Mouse (Mus musculus): Measurements from ENCODE around the gene Pus3. TPM values are rescaled to one million over a fixed set of nuclear protein-coding genes. Genes with fewer than 3 reads are reported as not detected.

Gene Pus3
- polyA plus RNA-seq, 1 experiment = 12.7 TPM

GRCm38 (mm10) chr9:35523941-35524411, 34.4 kb upstream of the Pus3 start:
- no peaks in the 10 kb centered on the region for H3K4me1 ChIP-seq (ENCODE audit: control insufficient read depth, insufficient read depth, low read length)
- TF ChIP-seq POLR2A (IDR thresholded peaks at IDR 0.05; ENCODE audit: low read depth, low read length) = no peak
- peak; percentile 93 for TF ChIP-seq CTCF (IDR thresholded peaks at IDR 0.05; ENCODE audit: borderline replicate concordance, insufficient read depth, low read length)
- no peak overlapping the region for H3K4me3 ChIP-seq (ENCODE audit: insufficient read depth, low read length)
- H3K27ac ChIP-seq (ENCODE audit: insufficient read depth, low read length) = peak overlapping the region; percentile 16; the same call in 1 of the 2 replicates

DNA sequence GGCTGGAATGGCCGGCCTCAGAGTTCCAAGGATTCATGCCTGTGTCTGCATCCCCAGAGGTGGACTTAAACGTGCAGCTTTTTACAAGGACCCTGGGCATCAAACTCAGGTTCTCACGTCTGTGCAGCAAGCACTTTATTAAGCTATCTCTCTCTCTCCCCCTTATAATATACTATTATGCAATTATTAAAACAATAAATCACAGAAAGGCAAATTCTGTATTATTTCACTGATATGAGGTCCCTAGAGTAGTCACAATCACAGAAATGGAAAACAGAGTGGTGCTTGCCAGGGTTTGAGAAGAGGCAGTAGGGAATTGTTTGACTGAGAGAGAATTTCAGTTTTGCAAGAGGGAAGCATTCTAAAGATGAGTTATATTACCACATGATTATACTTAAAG, 29.3 kb upstream of the Pus3 start:
- Histone ChIP-seq H3K27ac (ENCODE audit: insufficient read depth, low read length) (no peak overlapping the region; the same call in 1 of the 2 replicates), H3K4me3 (ENCODE audit: insufficient read depth, low read length) (no peak overlapping the region), H3K4me1 (ENCODE audit: control insufficient read depth, insufficient read depth, low read length) (no peaks in the 10 kb centered on the region)
- TF ChIP-seq CTCF (IDR thresholded peaks at IDR 0.05; ENCODE audit: borderline replicate concordance, insufficient read depth, low read length) (no peak), POLR2A (IDR thresholded peaks at IDR 0.05; ENCODE audit: low read depth, low read length) (no peak)

GRCm38 (mm10) chr9:35529796-35530195, 28.6 kb upstream of the Pus3 start:
- no peak for TF ChIP-seq CTCF (IDR thresholded peaks at IDR 0.05; ENCODE audit: borderline replicate concordance, insufficient read depth, low read length)
- no peak for TF ChIP-seq POLR2A (IDR thresholded peaks at IDR 0.05; ENCODE audit: low read depth, low read length)

GRCm38 (mm10) chr9:35533266-35533665, 25.1 kb upstream of the Pus3 start:
- H3K4me1 ChIP-seq (ENCODE audit: control insufficient read depth, insufficient read depth, low read length) = no peaks in the 10 kb centered on the region; the same call in 1 of the 2 replicates
- no peak overlapping the region for H3K4me3 ChIP-seq (ENCODE audit: insufficient read depth, low read length)
- TF ChIP-seq CTCF (IDR thresholded peaks at IDR 0.05; ENCODE audit: borderline replicate concordance, insufficient read depth, low read length) (no peak), POLR2A (IDR thresholded peaks at IDR 0.05; ENCODE audit: low read depth, low read length) (no peak)
- H3K27ac ChIP-seq (ENCODE audit: insufficient read depth, low read length) = no peak overlapping the region

More at GRCm38 (mm10) chr9:35529796-35530195, 28.6 kb upstream of the Pus3 start:
- Histone ChIP-seq H3K4me3 (ENCODE audit: insufficient read depth, low read length) (no peak overlapping the region), H3K4me1 (ENCODE audit: control insufficient read depth, insufficient read depth, low read length) (no peaks in the 10 kb centered on the region; the same call in 1 of the 2 replicates), H3K27ac (ENCODE audit: insufficient read depth, low read length) (no peak overlapping the region; the same call in 1 of the 2 replicates)

DNA sequence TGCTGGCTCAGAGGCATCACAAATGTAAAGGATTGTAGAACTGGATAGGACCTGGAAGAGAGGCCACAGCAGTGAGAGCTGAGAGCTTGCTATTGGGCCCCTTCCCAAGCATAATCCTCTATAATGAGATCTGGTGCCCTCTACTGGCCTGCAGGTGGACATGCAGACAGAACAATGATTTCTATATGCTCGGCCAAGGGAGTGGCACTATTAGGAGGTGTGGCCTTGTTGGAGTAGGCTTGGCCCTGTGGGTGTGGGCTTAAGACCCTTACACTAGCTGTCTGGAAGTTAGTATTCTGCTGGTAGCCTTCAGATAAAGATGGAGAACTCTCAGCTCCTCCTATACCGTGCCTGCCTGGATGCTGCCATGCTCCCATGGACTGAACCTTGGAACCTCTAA, 23.3 kb upstream of the Pus3 start:
- TF ChIP-seq CTCF (IDR thresholded peaks at IDR 0.05; ENCODE audit: borderline replicate concordance, insufficient read depth, low read length) = peak; percentile 28; the same call in 1 of the 2 replicates
- TF ChIP-seq POLR2A (IDR thresholded peaks at IDR 0.05; ENCODE audit: low read depth, low read length) = no peak
- H3K4me3 ChIP-seq (ENCODE audit: insufficient read depth, low read length) = no peak overlapping the region
- no peak overlapping the region for H3K27ac ChIP-seq (ENCODE audit: insufficient read depth, low read length)
- no peaks in the 10 kb centered on the region; the same call in 1 of the 2 replicates for H3K4me1 ChIP-seq (ENCODE audit: control insufficient read depth, insufficient read depth, low read length)

DNA sequence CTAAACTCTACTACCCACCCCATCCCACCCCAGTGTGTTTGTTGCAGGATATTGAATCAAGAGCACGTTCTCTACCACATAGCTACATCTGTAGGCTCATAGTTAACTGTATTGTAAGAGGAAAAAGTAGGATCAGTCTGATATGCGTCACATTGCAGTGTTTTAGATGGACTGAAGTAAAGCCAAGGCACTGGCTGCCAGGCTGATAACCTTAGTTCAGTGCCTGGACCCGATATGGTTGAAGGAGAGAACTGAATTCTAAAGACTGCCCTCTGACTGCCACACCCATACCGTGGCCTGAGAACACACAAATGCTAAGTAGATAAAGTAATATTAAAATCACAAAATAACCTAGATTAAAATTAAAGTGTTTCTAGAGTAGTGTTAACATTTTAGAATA, 22.5 kb upstream of the Pus3 start:
- H3K4me3 ChIP-seq (ENCODE audit: insufficient read depth, low read length) = no peak overlapping the region
- no peaks in the 10 kb centered on the region; the same call in 1 of the 2 replicates for H3K4me1 ChIP-seq (ENCODE audit: control insufficient read depth, insufficient read depth, low read length)
- TF ChIP-seq CTCF (IDR thresholded peaks at IDR 0.05; ENCODE audit: borderline replicate concordance, insufficient read depth, low read length) (no peak), POLR2A (IDR thresholded peaks at IDR 0.05; ENCODE audit: low read depth, low read length) (no peak)
- no peak overlapping the region for H3K27ac ChIP-seq (ENCODE audit: insufficient read depth, low read length)

GRCm38 (mm10) chr9:35539001-35539750, 19.2 kb upstream of the Pus3 start:
- no peak overlapping the region for H3K27ac ChIP-seq (ENCODE audit: insufficient read depth, low read length)
- no peak overlapping the region for H3K4me3 ChIP-seq (ENCODE audit: insufficient read depth, low read length)
- no peaks in the 10 kb centered on the region; the same call in 1 of the 2 replicates for H3K4me1 ChIP-seq (ENCODE audit: control insufficient read depth, insufficient read depth, low read length)
- TF ChIP-seq CTCF (IDR thresholded peaks at IDR 0.05; ENCODE audit: borderline replicate concordance, insufficient read depth, low read length) = no peak
- TF ChIP-seq POLR2A (IDR thresholded peaks at IDR 0.05; ENCODE audit: low read depth, low read length) = no peak

DNA sequence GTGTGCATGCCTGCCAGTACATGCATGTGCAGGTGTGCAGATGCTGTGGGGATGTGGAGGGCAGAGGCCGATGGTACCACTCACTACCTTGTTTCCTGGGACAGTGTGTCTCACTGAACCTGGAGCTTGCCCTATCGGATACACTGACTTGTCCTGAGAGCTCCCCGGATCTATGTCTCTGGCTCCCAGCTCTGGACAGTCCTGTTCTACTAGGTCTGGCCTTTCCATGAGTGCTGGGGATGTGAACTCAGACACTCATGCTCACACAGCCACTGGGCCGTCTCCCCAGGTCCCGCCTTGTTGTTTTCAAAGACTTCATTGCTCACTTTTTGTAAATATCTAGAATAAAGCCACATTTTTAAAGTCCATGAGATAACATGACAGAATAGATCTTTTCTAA, 17.4 kb upstream of the Pus3 start:
- Histone ChIP-seq H3K4me1 (ENCODE audit: control insufficient read depth, insufficient read depth, low read length) (no peaks in the 10 kb centered on the region), H3K4me3 (ENCODE audit: insufficient read depth, low read length) (no peak overlapping the region), H3K27ac (ENCODE audit: insufficient read depth, low read length) (no peak overlapping the region)
- TF ChIP-seq CTCF (IDR thresholded peaks at IDR 0.05; ENCODE audit: borderline replicate concordance, insufficient read depth, low read length) (no peak), POLR2A (IDR thresholded peaks at IDR 0.05; ENCODE audit: low read depth, low read length) (no peak)

GRCm38 (mm10) chr9:35541488-35541887, 16.9 kb upstream of the Pus3 start:
- H3K4me1 ChIP-seq (ENCODE audit: control insufficient read depth, insufficient read depth, low read length) = no peaks in the 10 kb centered on the region
- no peak overlapping the region for H3K27ac ChIP-seq (ENCODE audit: insufficient read depth, low read length)

GRCm38 (mm10) chr9:35541941-35542340, 16.5 kb upstream of the Pus3 start:
- H3K4me3 ChIP-seq (ENCODE audit: insufficient read depth, low read length) = no peak overlapping the region
- no peaks in the 10 kb centered on the region for H3K4me1 ChIP-seq (ENCODE audit: control insufficient read depth, insufficient read depth, low read length)
- H3K27ac ChIP-seq (ENCODE audit: insufficient read depth, low read length) = no peak overlapping the region
- TF ChIP-seq CTCF (IDR thresholded peaks at IDR 0.05; ENCODE audit: borderline replicate concordance, insufficient read depth, low read length) (no peak), POLR2A (IDR thresholded peaks at IDR 0.05; ENCODE audit: low read depth, low read length) (no peak)

More at GRCm38 (mm10) chr9:35541488-35541887, 16.9 kb upstream of the Pus3 start:
- H3K4me3 ChIP-seq (ENCODE audit: insufficient read depth, low read length) = no peak overlapping the region
- TF ChIP-seq POLR2A (IDR thresholded peaks at IDR 0.05; ENCODE audit: low read depth, low read length) (no peak), CTCF (IDR thresholded peaks at IDR 0.05; ENCODE audit: borderline replicate concordance, insufficient read depth, low read length) (peak; percentile 37; the same call in 1 of the 2 replicates)
